Mouse (Mus musculus) kidney, embryonic 16.5 days (tissue): Measurements from ENCODE around the gene Vmn1r35. TPM values are rescaled to one million over a fixed set of nuclear protein-coding genes. Genes with fewer than 3 reads are reported as not detected.
"Not testable (repeated sequence)": the region's sequence is repeated elsewhere in the genome, so short reads cannot be mapped to it uniquely, and the experiment has no call there.

Experiments
- ATAC-seq: fragments of 200-750 bp; cut with Nextera tagmentation; 2 replicates; pipeline ENCODE4 v1.8.0; 2017; ENCODE audit warnings: moderate TSS enrichment; ENCODE audit not compliant: low FRiP score, low TSS enrichment
- H3K27ac ChIP-seq: fragments of 300-500 bp; sonication (generic); 2 replicates; pipeline ENCODE4 v1.5.1; 2014; ENCODE audit warnings: low read length
- H3K27me3 ChIP-seq: fragments of 300-500 bp; sonication (generic); 2 replicates; pipeline ENCODE4 v1.6.1; 2014; ENCODE audit warnings: low read length, control low read depth, mixed read lengths; ENCODE audit not compliant: insufficient read depth
- H3K36me3 ChIP-seq: fragments of 300-500 bp; sonication (generic); 2 replicates; pipeline ENCODE4 v1.6.1; 2014; ENCODE audit warnings: low read length, control low read depth, mixed read lengths; ENCODE audit not compliant: insufficient read depth
- H3K4me1 ChIP-seq: fragments of 300-500 bp; sonication (generic); 2 replicates; pipeline ENCODE4 v1.6.1; 2014; ENCODE audit warnings: low read length, control low read depth, mixed read lengths; ENCODE audit not compliant: insufficient read depth
- H3K4me2 ChIP-seq: fragments of 300-500 bp; sonication (generic); replicated peaks from 2 replicates; pipeline ENCODE4 v1.6.1; 2014; ENCODE audit warnings: low read depth, low read length
- H3K4me3 ChIP-seq: fragments of 300-500 bp; sonication (generic); 2 replicates; pipeline ENCODE4 v1.5.1; 2014; ENCODE audit warnings: mild to moderate bottlenecking, low read length
- H3K9ac ChIP-seq: fragments of 300-500 bp; sonication (generic); replicated peaks from 2 replicates; pipeline ENCODE4 v1.6.1; 2014; ENCODE audit warnings: low read length
- H3K9me3 ChIP-seq: fragments of 300-500 bp; sonication (generic); 2 replicates; pipeline ENCODE4 v1.6.1; 2016; ENCODE audit warnings: low read length, control low read depth
- WGBS: fragments of 180-500 bp; shearing (Covaris S2); extraction: QIAGEN DNeasy Blood & Tissue Kit; methylation state at CpG from one replicate; pipeline ENCODE4 v1.1.7; 2014; 5-methylcytosine and 5-hydroxymethylcytosine counted together
- polyA plus RNA-seq: library from polyadenylated mRNA; unstranded; fragments of >200 nt; fragmentation: Nextera tagmentation; extraction: Ambion mirVana; gene quantifications from 2 replicates; pipeline ENCODE4 v1.2.1, GENCODE M21; 2015

Gene Vmn1r35
- polyA plus RNA-seq: not detected in 2 replicates

GRCm38 (mm10) chr6:66685806-66686205 lies at the start of gene Vmn1r35:
Gene Vmn1r35 (minus strand): TSS chr6:66685906.
- no peak within 1 kb of the TSS for H3K4me2 ChIP-seq
- no peak within 1 kb of the TSS for H3K27ac ChIP-seq
- WGBS: 82% methylated on average over 3 of the region's 3 CpGs
- no peaks in the 10 kb centered on the region for H3K36me3 ChIP-seq
- H3K27me3 ChIP-seq: no peaks in the 10 kb centered on the region
- H3K4me1 ChIP-seq: no peaks in the 10 kb centered on the region
- no peaks in the 10 kb centered on the region for H3K9me3 ChIP-seq
- no peak within 1 kb of the TSS for H3K4me3 ChIP-seq
- no peak within 1 kb of the TSS for H3K9ac ChIP-seq
- no peak for ATAC-seq

GRCm38 (mm10) chr6:66729082-66729481 lies 43.4 kb upstream of the Vmn1r35 start, which contains the start of gene Vmn1r37:
Gene Vmn1r37 (plus strand): TSS chr6:66729382.
- ATAC-seq, H3K27ac ChIP-seq, H3K9ac ChIP-seq, H3K4me2 ChIP-seq, H3K27me3 ChIP-seq, H3K4me1 ChIP-seq, H3K4me3 ChIP-seq, H3K9me3 ChIP-seq, H3K36me3 ChIP-seq: not testable (repeated sequence)

- not testable (repeated sequence) for H3K9ac ChIP-seq, H3K9me3 ChIP-seq, H3K27ac ChIP-seq, H3K36me3 ChIP-seq, H3K4me3 ChIP-seq, H3K27me3 ChIP-seq, H3K4me1 ChIP-seq, H3K4me2 ChIP-seq, ATAC-seq
- WGBS: 73% methylated on average over 2 of the region's 2 CpGs
Observed at GRCm38 (mm10) chr6:66719068-66719467, 33.4 kb upstream of the Vmn1r35 start, which contains the start of gene Vmn1r36. Gene Vmn1r36 (minus strand): TSS chr6:66719168.

GRCm38 (mm10) chr6:66713854-66714253 lies 28.1 kb upstream of the Vmn1r35 start:
- Histone ChIP-seq H3K36me3 (no peaks in the 10 kb centered on the region), H3K27ac (no peak overlapping the region), H3K27me3 (no peaks in the 10 kb centered on the region), H3K4me1 (no peaks in the 10 kb centered on the region), H3K9ac (no peak overlapping the region), H3K9me3 (no peaks in the 10 kb centered on the region), H3K4me3 (no peak overlapping the region), H3K4me2 (no peak overlapping the region)
- 84% methylated on average over 3 of the region's 3 CpGs for WGBS
- no peak for ATAC-seq

DNA sequence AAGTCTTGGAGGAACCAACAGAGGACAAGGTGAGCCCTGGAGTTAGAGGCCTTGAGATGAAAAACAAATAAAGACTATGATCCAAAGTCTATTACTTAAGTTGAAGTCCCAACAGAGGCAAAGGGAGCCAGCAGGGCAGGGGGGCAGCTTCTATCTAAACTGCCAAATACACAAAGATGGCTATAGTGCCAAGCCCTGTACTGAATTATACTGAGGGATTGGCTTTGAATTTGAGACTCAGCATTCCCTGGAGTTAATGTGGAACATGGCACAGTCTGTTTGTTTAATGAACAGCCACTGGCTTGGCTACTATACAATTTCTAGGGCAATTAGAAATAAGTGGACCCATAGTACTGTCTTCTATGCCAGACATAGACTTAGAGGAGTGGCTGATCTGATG lies 23.2 kb upstream of the Vmn1r35 start:
- ATAC-seq: no peak
- H3K4me2 ChIP-seq: no peak overlapping the region

GRCm38 (mm10) chr6:66643779-66644178 lies 41.9 kb downstream of the Vmn1r35 start, which contains the start of gene Vmn1r34:
Gene Vmn1r34 (minus strand): TSS chr6:66643879.
- H3K4me3 ChIP-seq: no peak within 1 kb of the TSS
- H3K9ac ChIP-seq: no peak within 1 kb of the TSS
- no peak for ATAC-seq
- H3K4me2 ChIP-seq: no peak within 1 kb of the TSS
- no peaks in the 10 kb centered on the region for H3K4me1 ChIP-seq
- H3K36me3 ChIP-seq: no peaks in the 10 kb centered on the region
- no peak within 1 kb of the TSS for H3K27ac ChIP-seq
- 92% methylated on average over 1 of the region's 1 CpGs for WGBS
- no peaks in the 10 kb centered on the region for H3K27me3 ChIP-seq
- no peaks in the 10 kb centered on the region for H3K9me3 ChIP-seq

More for the DNA sequence above, 23.2 kb upstream of the Vmn1r35 start:
- Histone ChIP-seq H3K4me1 (no peaks in the 10 kb centered on the region), H3K4me3 (no peak overlapping the region), H3K36me3 (no peaks in the 10 kb centered on the region), H3K27ac (no peak overlapping the region), H3K9ac (no peak overlapping the region), H3K27me3 (no peaks in the 10 kb centered on the region), H3K9me3 (no peaks in the 10 kb centered on the region)

Other genes with a start within 250 kb of the Vmn1r35 start
- 91.0 and 93.8 TPM in 2 replicates for gene Mad2l1, start 150.5 kb downstream of the Vmn1r35 start, polyA plus RNA-seq
- gene Vmn1r32, start 125.8 kb downstream of the Vmn1r35 start, polyA plus RNA-seq: 0.05 and 0.13 TPM in 2 replicates
- gene Vmn1r33, start 67.6 kb downstream of the Vmn1r35 start, polyA plus RNA-seq: not detected in 2 replicates
- gene Vmn1r34, start 42.0 kb downstream of the Vmn1r35 start, polyA plus RNA-seq: not detected in 2 replicates
- gene Vmn1r36, start 33.3 kb upstream of the Vmn1r35 start, polyA plus RNA-seq: not detected in 2 replicates
- not detected in 2 replicates for gene Vmn1r37, start 43.5 kb upstream of the Vmn1r35 start, polyA plus RNA-seq
- gene Vmn1r38, start 96.7 kb upstream of the Vmn1r35 start, polyA plus RNA-seq: not detected in 2 replicates
- gene Vmn1r39, start 124.7 kb upstream of the Vmn1r35 start, polyA plus RNA-seq: not detected in 2 replicates
- 111 and 119 TPM in 2 replicates for gene Gng12, start 210.5 kb upstream of the Vmn1r35 start, polyA plus RNA-seq